Mouse (Mus musculus) embryo, embryonic 10 days (tissue): ENCODE results near the gene Mtor.

Source experiments
- DNase-seq: peaks from one replicate; pipeline ENCODE4 v3.0.0-alpha.2; 2015; ENCODE audit warnings: low spot score

Gene Mtor

DNA sequence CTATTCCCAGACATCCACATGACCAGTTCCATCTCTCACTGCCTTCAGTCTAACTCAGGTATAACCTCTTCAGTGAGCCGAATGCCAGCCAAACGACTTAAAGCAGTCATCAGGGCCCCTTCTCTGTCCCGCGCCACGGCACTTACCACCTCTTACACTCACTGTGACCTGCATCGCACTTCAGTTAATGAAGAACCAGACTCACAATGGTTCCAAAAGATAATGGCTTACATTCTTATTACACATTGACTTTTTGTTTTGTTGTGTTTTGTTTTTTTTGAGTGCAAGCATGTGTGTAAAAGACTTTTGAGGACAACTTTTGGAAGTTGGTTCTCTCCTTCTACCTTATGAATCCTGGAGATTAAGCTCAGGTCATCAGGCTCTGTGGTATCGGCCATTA is 5.8 kb upstream of the Mtor start:
- no peak for DNase-seq

GRCm38 (mm10) chr4:148444250-148444967 is 4.0 kb upstream of the Mtor start, which contains the start of gene Ubiad1:
Ubiad1 (minus strand) TSS chr4:148444771.
- DNase-seq: peak; percentile 91

GRCm38 (mm10) chr4:148448853-148449245 is 438 bp downstream of the Mtor start:
- peak; percentile 58 for DNase-seq

- no peak for DNase-seq
Measured at GRCm38 (mm10) chr4:148453707-148454106, 5.3 kb downstream of the Mtor start.

GRCm38 (mm10) chr4:148455477-148456025 is 7.1 kb downstream of the Mtor start:
- DNase-seq: no peak

DNA sequence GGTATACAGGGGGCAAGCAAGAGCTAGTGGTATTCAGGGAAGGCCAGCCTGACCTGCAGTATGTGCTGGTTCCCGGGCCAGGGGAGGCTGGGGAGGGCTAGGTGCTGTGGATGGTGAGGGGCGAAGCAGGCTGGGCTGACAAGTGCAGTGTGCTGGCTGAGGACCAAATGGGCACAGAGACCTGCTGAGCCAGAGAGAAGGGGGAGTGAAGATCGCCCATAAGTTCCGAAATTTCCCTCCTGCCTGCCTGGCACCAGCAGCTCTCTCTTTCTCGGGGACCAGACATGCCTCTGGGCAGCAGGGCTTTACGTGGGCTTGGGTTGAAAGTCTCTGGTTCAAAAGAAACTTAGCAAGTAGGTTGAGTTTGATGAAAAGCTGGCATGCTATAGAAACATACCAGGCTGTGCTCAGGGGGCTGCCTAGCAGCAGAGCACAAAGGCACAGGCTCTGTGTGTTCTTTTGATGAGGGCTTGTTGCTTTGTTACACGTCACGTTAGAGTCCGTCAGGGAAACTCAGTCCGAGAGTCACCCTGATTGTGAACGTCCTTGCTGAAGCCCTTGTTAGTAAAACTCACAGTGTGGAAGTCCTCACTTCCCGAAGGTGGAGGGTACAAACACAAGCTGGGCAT is 12.4 kb downstream of the Mtor start:
- no peak for DNase-seq

GRCm38 (mm10) chr4:148461772-148462171 is 13.4 kb downstream of the Mtor start:
- no peak for DNase-seq

GRCm38 (mm10) chr4:148462717-148463116 is 14.3 kb downstream of the Mtor start:
- DNase-seq: no peak

- peak; percentile 21 for DNase-seq
Measured at GRCm38 (mm10) chr4:148463208-148463960, 15.0 kb downstream of the Mtor start.

DNA sequence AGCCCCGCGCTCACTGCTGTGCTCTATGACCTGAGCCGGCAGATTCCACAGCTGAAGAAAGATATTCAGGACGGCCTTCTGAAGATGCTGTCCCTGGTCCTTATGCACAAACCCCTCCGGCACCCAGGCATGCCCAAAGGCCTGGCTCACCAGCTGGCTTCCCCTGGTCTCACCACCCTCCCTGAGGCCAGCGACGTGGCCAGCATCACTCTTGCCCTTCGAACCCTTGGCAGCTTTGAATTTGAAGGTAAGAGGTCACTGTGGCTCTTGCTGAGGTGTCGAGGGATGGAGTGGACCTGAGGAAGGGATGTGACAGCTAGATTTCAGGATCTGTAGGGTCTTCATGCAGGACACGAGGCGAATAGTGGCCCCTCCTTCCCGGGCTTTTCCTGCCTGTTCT is 15.9 kb downstream of the Mtor start:
- DNase-seq: no peak

DNA sequence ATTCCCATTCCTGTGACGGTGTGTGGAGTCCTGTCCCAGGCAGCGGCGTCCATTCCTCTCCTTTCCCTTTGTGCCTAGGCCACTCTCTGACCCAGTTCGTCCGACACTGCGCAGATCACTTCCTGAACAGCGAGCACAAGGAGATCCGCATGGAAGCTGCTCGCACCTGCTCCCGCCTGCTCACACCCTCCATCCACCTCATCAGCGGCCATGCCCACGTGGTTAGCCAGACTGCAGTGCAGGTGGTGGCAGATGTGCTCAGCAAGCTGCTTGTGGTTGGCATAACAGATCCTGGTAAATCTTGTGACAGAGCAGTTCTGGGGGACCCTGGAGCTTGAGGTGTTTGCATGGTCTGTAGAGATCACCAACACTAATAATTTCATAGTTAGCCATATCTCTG is 16.5 kb downstream of the Mtor start:
- DNase-seq: no peak

GRCm38 (mm10) chr4:148466511-148467079 is 18.2 kb downstream of the Mtor start:
- DNase-seq: no peak

DNA sequence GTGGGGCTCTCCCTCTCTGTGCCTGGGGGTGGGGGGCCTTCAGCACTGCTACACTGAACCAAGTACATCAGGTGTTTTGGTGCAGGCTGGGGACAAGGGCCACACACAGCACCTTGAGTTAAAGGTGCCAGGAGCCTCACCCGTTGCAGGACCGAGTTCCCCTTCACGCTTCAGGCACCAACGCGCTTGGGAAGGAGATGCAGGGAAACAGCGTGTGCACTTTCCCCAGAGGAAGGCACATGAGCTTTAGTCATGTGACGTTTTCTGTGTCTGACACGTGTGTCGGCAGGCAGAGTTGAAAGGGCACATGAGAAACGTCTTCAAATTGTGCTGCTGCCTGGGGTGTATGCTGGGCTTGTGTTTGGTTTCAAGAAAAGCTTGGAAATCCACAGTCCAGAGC is 20.0 kb downstream of the Mtor start:
- no peak for DNase-seq

DNA sequence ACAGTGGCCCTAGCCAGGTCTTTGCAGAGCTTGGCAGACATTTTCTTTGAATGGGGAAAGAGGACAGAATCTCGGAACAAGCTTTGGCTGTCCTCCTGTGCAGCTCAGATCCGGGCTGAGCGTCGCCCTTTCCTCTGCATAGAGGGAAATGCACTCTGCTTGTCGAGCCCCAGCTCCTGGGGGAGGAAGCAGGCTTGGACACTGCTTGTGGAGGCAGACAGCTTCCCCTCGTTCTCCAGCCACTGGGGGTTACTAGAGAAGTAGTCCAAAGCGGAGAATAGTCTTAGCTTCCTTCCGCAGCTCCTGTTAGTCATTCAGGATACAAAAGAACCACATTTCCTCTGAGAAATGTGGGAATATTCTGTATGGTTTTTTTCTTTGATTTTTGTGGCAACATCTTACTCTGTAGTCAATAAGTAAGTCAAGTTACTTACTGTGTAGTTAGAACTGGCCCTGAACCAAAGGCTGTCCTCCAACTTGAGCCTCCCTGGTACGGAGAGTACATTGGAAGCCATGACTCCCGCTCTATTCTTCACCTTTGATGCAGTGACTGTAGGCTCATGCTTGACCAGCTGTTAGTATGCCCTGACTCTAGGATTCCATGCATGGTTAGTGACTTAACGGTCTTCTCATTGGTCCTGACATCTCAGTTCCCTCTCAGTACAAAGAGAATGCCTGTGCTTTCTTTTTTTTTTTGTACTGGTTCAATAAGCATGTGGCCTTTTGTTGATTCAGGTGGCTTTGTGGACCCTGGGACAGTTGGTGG is 21.3 kb downstream of the Mtor start:
- peak; percentile 19 for DNase-seq

- peak; percentile 46 for DNase-seq
Measured at GRCm38 (mm10) chr4:148471363-148471806, 23.0 kb downstream of the Mtor start.

DNA sequence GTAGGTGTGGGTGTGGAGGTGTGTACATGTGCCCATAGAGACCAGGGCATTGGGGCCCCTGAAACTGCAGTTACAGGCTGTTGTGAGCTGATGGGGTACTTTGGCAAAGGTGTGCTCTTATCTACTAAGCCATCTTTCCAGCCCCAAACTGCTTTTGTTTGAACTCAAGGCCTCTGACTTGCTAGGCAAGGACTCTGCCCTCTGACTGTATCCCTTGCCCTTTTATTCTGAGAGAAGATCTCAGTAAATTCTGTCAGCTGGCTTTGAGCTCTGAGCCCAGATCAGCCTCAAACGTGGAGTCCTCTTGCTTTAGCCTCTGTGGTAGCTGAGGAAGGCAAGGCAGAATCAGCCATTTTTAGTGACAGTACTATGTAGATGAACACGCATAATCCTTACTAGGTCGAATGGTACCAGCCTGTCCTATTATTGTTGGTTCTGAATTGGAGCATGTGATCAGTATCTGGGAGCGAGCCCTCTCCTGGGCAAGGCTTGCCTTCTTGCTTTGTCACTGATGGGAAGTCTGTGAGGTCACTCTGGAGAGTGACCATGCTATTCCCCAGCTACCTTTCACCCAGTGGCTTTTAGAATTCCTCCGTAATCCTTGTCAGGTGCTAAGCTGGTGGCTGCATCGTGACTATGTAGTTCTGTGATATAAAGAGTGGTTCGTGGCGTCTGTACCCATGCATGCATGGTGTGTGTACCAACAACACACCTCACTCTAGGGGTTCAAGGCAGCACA is 24.2 kb downstream of the Mtor start:
- no peak for DNase-seq

GRCm38 (mm10) chr4:148473496-148473895 is 25.1 kb downstream of the Mtor start:
- DNase-seq: no peak

DNA sequence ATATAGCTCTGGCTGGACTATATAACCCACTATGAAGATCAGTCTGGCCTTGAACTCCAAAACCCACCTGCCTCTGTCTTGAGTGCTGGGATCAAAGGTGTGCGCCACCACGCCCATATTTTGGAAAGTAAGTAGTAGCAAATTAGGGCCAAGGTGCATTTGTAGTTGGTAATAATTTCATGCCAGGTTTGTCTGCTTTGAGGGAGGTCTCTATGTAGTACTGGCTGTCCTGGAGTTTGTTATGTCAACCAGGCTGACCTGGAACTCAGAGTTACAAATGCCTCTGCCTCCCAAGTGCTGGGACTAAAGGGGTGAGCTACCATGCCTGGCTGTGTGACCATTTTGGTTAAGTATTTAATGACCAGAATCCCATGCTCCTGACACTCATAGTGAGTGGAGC is 31.8 kb downstream of the Mtor start:
- DNase-seq: no peak

DNA sequence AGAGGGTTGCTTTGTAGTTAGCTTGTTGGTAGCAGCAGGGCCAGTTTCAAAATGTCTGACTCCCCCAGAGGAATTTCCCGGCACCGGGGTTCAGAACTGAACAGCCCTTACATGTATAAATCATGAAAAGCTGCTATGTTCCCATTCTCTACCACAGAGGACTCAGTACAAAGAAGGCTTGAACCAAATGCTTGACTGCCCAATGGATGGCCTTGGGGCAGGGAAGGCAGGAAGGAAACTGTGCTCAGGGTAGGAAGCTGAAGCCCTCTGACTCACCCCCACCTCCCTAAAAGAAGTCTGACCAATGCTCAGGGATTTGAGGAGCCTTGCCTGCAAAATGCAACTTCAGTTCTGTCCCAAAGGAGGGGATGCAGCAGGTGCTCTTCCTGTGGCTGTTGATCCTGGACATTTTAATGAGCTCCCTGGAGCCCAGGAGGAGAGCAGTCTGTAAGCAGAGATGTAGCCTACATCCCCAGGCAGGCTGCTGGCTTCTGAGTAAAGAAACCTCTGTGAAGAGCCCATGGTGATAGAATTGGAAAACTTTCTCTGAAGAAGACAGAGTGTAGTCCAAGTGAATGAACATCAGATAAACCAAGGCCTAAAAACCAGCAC is 33.3 kb downstream of the Mtor start:
- DNase-seq: no peak

- no peak for DNase-seq
Measured at GRCm38 (mm10) chr4:148484511-148484910, 36.1 kb downstream of the Mtor start.
